Mouse (Mus musculus): ENCODE measurements around the gene Adamts12. TPM values are rescaled to one million over a fixed set of nuclear protein-coding genes. Genes with fewer than 3 reads are reported as not detected.

Gene Adamts12
- total RNA-seq, 1 experiment: 0.85 TPM

GRCm38 (mm10) chr15:11179751-11180169 lies 115.2 kb downstream of the Adamts12 start:
- Histone ChIP-seq H3K36me3 (ENCODE audit: control insufficient read depth, insufficient read depth, low read length, poor library complexity, severe bottlenecking) (no peaks in the 10 kb centered on the region), H3K9ac (ENCODE audit: insufficient read depth, low read depth, low read length, poor library complexity, severe bottlenecking) (no peak overlapping the region), H3K27ac (ENCODE audit: insufficient read depth, low read depth, low read length, poor library complexity, severe bottlenecking) (no peak overlapping the region), H3K4me1 (ENCODE audit: control insufficient read depth in 2 of 2, insufficient read depth in 2 of 2, low read length in 2 of 2, poor library complexity in 1 of 2) (no peaks in the 10 kb centered on the region), H3K9me3 (ENCODE audit: control insufficient read depth, insufficient read depth, low read depth, low read length) (no peaks in the 10 kb centered on the region), H3K4me3 (ENCODE audit: insufficient read depth in 1 of 2, low read depth in 1 of 2, low read length in 2 of 2, poor library complexity in 1 of 2, severe bottlenecking in 1 of 2) (no peak overlapping the region)
- in situ Hi-C loops (cut with MboI; ENCODE audit: low sequenced_read_pairs in 2 of 2, unreplicated experiment in 2 of 2): no loop called here
- no peak for TF ChIP-seq ZNF384 (IDR thresholded peaks at IDR 0.05; ENCODE audit: low read depth, low read length)
- no peak for TF ChIP-seq CHD2 (IDR thresholded peaks at IDR 0.05; ENCODE audit: low read depth, low read length)
- TF ChIP-seq MAFK (IDR thresholded peaks at IDR 0.05; ENCODE audit: insufficient read depth, low read depth, low read length): no peak
- TF ChIP-seq ZC3H11A (IDR thresholded peaks at IDR 0.05; ENCODE audit: borderline replicate concordance, low read depth, low read length): no peak
- TF ChIP-seq HCFC1 (IDR thresholded peaks at IDR 0.05; ENCODE audit: borderline replicate concordance, insufficient read depth, low read length): no peak
- DNase-seq (ENCODE audit: low read depth, low spot score): no peak

DNA sequence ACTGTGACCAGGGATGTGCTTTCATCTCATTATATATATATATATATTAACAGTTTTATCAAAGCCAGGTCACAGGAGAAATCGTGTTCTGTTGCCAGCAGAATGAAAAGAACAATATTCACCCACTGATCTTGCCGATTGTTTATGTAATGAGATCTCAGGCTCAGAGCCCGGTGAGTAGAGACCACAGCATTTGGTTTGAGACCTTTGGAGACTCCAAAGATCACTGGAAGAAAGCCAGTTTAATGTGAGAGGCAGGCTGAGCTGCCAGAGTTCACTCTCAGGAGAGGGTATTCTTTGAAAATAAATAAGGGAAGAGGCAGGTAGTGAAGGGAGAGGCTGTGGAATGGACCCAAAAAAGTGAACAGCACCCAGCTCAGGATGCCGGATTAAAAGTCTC lies 122.1 kb downstream of the Adamts12 start:
- H3K4me3 ChIP-seq (ENCODE audit: insufficient read depth in 1 of 2, low read depth in 1 of 2, low read length in 2 of 2, poor library complexity in 1 of 2, severe bottlenecking in 1 of 2): no peak overlapping the region
- H3K9ac ChIP-seq (ENCODE audit: insufficient read depth, low read depth, low read length, poor library complexity, severe bottlenecking): no peak overlapping the region
- TF ChIP-seq ZNF384 (IDR thresholded peaks at IDR 0.05; ENCODE audit: low read depth, low read length) (no peak), HCFC1 (IDR thresholded peaks at IDR 0.05; ENCODE audit: borderline replicate concordance, insufficient read depth, low read length) (no peak), CHD2 (IDR thresholded peaks at IDR 0.05; ENCODE audit: low read depth, low read length) (no peak), MAFK (IDR thresholded peaks at IDR 0.05; ENCODE audit: insufficient read depth, low read depth, low read length) (no peak), ZC3H11A (IDR thresholded peaks at IDR 0.05; ENCODE audit: borderline replicate concordance, low read depth, low read length) (no peak)
- no peak for DNase-seq (ENCODE audit: low read depth, low spot score)
- no peak overlapping the region for H3K27ac ChIP-seq (ENCODE audit: insufficient read depth, low read depth, low read length, poor library complexity, severe bottlenecking)
- no peaks in the 10 kb centered on the region for H3K9me3 ChIP-seq (ENCODE audit: control insufficient read depth, insufficient read depth, low read depth, low read length)
- no peaks in the 10 kb centered on the region for H3K36me3 ChIP-seq (ENCODE audit: control insufficient read depth, insufficient read depth, low read length, poor library complexity, severe bottlenecking)
- no peaks in the 10 kb centered on the region for H3K4me1 ChIP-seq (ENCODE audit: control insufficient read depth in 2 of 2, insufficient read depth in 2 of 2, low read length in 2 of 2, poor library complexity in 1 of 2)
- in situ Hi-C loops (cut with MboI; ENCODE audit: low sequenced_read_pairs in 2 of 2, unreplicated experiment in 2 of 2): no loop called here

DNA sequence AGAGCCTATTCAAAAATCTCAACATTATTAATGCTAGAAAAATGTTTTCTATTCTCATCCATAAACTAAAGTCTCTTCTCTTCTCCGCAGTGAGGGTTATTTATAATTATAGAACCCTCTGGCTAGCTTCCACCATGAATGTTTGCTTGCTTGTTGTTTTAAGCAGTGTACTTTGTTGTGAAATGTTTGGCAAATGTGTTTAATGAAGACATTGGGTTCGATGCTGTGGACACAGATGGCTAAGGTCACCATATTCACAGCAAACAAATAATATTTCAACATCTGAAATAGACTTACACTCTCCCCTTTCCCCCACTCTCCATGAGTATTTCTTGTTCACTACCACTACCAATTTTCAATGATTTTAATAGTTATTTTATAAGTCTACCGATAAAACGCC lies 125.9 kb downstream of the Adamts12 start:
- DNase-seq (ENCODE audit: low read depth, low spot score): no peak
- no peak overlapping the region for H3K4me3 ChIP-seq (ENCODE audit: insufficient read depth in 1 of 2, low read depth in 1 of 2, low read length in 2 of 2, poor library complexity in 1 of 2, severe bottlenecking in 1 of 2)
- no peaks in the 10 kb centered on the region for H3K9me3 ChIP-seq (ENCODE audit: control insufficient read depth, insufficient read depth, low read depth, low read length)
- in situ Hi-C loops (cut with MboI; ENCODE audit: low sequenced_read_pairs in 2 of 2, unreplicated experiment in 2 of 2): no loop called here
- TF ChIP-seq ZNF384 (IDR thresholded peaks at IDR 0.05; ENCODE audit: low read depth, low read length): no peak
- no peak for TF ChIP-seq ZC3H11A (IDR thresholded peaks at IDR 0.05; ENCODE audit: borderline replicate concordance, low read depth, low read length)
- no peak overlapping the region for H3K27ac ChIP-seq (ENCODE audit: insufficient read depth, low read depth, low read length, poor library complexity, severe bottlenecking)
- H3K9ac ChIP-seq (ENCODE audit: insufficient read depth, low read depth, low read length, poor library complexity, severe bottlenecking): no peak overlapping the region
- H3K4me1 ChIP-seq (ENCODE audit: control insufficient read depth in 2 of 2, insufficient read depth in 2 of 2, low read length in 2 of 2, poor library complexity in 1 of 2): no peaks in the 10 kb centered on the region
- H3K36me3 ChIP-seq (ENCODE audit: control insufficient read depth, insufficient read depth, low read length, poor library complexity, severe bottlenecking): no peaks in the 10 kb centered on the region

DNA sequence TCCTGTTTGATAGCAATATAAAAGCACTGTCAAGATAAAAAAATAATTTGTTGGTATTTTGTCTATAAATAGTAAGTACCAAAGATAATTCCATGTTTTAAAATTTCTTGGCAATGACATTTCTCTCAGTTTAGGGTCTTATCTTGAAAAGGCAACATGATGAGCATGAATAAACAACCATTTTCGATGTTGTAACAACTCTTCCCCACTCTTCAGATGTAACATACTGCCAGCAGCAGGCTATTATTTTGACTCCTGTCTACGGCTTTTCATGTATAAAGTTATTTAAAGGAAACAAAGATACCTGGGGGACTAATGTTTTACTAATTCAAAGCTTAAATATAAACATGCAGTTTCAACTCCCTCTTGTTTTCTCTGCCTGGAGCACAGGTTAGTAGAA lies 128.2 kb downstream of the Adamts12 start:
- in situ Hi-C loops (cut with MboI; ENCODE audit: low sequenced_read_pairs in 2 of 2, unreplicated experiment in 2 of 2): no loop called here
- Histone ChIP-seq H3K4me1 (ENCODE audit: control insufficient read depth in 2 of 2, insufficient read depth in 2 of 2, low read length in 2 of 2, poor library complexity in 1 of 2) (no peaks in the 10 kb centered on the region), H3K9ac (ENCODE audit: insufficient read depth, low read depth, low read length, poor library complexity, severe bottlenecking) (no peak overlapping the region), H3K36me3 (ENCODE audit: control insufficient read depth, insufficient read depth, low read length, poor library complexity, severe bottlenecking) (no peaks in the 10 kb centered on the region), H3K9me3 (ENCODE audit: control insufficient read depth, insufficient read depth, low read depth, low read length) (no peaks in the 10 kb centered on the region), H3K4me3 (ENCODE audit: insufficient read depth in 1 of 2, low read depth in 1 of 2, low read length in 2 of 2, poor library complexity in 1 of 2, severe bottlenecking in 1 of 2) (no peak overlapping the region), H3K27ac (ENCODE audit: insufficient read depth, low read depth, low read length, poor library complexity, severe bottlenecking) (no peak overlapping the region)
- TF ChIP-seq ZNF384 (IDR thresholded peaks at IDR 0.05; ENCODE audit: low read depth, low read length): no peak
- no peak for TF ChIP-seq MAFK (IDR thresholded peaks at IDR 0.05; ENCODE audit: insufficient read depth, low read depth, low read length)
- TF ChIP-seq CHD2 (IDR thresholded peaks at IDR 0.05; ENCODE audit: low read depth, low read length): no peak
- no peak for TF ChIP-seq HCFC1 (IDR thresholded peaks at IDR 0.05; ENCODE audit: borderline replicate concordance, insufficient read depth, low read length)
- TF ChIP-seq ZC3H11A (IDR thresholded peaks at IDR 0.05; ENCODE audit: borderline replicate concordance, low read depth, low read length): no peak
- no peak for DNase-seq (ENCODE audit: low read depth, low spot score)

DNA sequence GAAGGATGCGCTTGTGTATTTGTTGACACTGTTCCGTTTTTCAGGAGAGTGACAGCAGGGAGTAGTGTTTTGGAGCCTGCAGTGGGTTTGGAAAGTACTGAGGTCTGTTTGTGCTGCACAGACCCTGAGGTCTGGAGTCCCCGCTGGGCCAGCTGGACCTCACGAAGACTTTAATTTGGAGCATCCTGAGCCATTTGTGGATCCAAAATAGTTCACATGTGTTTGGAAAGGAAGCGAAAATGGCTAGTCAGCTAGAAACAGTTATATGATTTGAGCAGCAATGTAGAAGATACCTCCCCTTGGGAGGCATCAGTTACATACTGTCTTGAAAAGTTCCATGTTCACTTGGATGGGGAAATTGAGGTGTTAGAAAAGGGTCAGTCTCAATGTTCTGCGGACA lies 132.5 kb downstream of the Adamts12 start:
- Histone ChIP-seq H3K4me3 (ENCODE audit: insufficient read depth in 1 of 2, low read depth in 1 of 2, low read length in 2 of 2, poor library complexity in 1 of 2, severe bottlenecking in 1 of 2) (no peak overlapping the region), H3K9me3 (ENCODE audit: control insufficient read depth, insufficient read depth, low read depth, low read length) (no peaks in the 10 kb centered on the region), H3K27ac (ENCODE audit: insufficient read depth, low read depth, low read length, poor library complexity, severe bottlenecking) (no peak overlapping the region), H3K9ac (ENCODE audit: insufficient read depth, low read depth, low read length, poor library complexity, severe bottlenecking) (no peak overlapping the region), H3K4me1 (ENCODE audit: control insufficient read depth in 2 of 2, insufficient read depth in 2 of 2, low read length in 2 of 2, poor library complexity in 1 of 2) (no peaks in the 10 kb centered on the region), H3K36me3 (ENCODE audit: control insufficient read depth, insufficient read depth, low read length, poor library complexity, severe bottlenecking) (no peaks in the 10 kb centered on the region)
- in situ Hi-C loops (cut with MboI; ENCODE audit: low sequenced_read_pairs in 2 of 2, unreplicated experiment in 2 of 2): no loop called here
- TF ChIP-seq ZC3H11A (IDR thresholded peaks at IDR 0.05; ENCODE audit: borderline replicate concordance, low read depth, low read length): no peak
- TF ChIP-seq HCFC1 (IDR thresholded peaks at IDR 0.05; ENCODE audit: borderline replicate concordance, insufficient read depth, low read length): no peak
- TF ChIP-seq CHD2 (IDR thresholded peaks at IDR 0.05; ENCODE audit: low read depth, low read length): no peak
- TF ChIP-seq ZNF384 (IDR thresholded peaks at IDR 0.05; ENCODE audit: low read depth, low read length): no peak
- no peak for TF ChIP-seq MAFK (IDR thresholded peaks at IDR 0.05; ENCODE audit: insufficient read depth, low read depth, low read length)
- no peak for DNase-seq (ENCODE audit: low read depth, low spot score)
